Mouse (Mus musculus): ENCODE results near the gene AU040320. TPM values are rescaled to one million over a fixed set of nuclear protein-coding genes. Genes with fewer than 3 reads are reported as not detected.

Gene AU040320
- total and polyA plus RNA-seq, 3 experiments = 3.0 to 17.0 (median 15.2) TPM

DNA sequence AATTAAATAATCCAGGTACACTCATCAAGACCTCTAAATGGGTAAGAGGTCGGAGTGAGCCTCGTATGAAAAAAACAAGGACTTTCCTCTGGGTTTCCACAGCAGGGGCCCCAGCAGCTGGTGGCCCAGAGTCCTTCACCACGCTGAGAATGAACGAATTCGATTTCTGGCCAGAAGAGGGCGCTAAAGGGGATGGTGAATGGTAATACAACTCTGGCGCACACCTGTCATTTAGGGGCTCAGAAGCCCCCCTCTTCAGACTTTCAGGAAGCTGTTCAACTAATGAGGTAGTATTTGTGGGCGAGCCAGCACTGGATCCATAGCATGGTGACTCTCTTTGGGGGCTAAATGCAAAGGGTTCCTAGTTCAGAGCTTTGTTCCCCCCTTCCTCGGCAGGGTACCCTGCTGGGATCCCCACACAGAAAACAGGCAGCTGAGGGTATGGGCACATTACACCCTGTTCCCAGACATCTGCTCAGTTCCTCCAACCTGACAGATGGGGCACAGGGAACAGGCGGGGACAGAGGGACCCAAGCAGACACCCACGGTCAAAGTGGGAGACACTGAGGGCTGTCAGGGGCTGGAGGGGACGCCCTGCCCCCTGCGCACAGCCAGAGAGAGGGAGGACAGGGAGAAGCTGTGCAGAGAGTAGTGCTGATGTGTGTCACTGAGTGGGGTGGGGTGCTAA, 7.7 kb upstream of the AU040320 start:
- dilution Hi-C loops (cut with MboI; ENCODE audit: extremely low pct_ligation_motif_present, extremely low pct_unique_long_range_greater_than_20kb, low sequenced_read_pairs) = no loop called here
- Histone ChIP-seq H3K9ac (ENCODE audit: insufficient read depth, low read depth) (no peak overlapping the region), H3K36me3 (replicated peaks in 1 of 2; ENCODE audit: control insufficient read depth in 1 of 2, insufficient read depth in 1 of 2, low read length in 1 of 2) (peaks cover 57 to 74% of the 10 kb centered on the region in 2 experiments)

DNA sequence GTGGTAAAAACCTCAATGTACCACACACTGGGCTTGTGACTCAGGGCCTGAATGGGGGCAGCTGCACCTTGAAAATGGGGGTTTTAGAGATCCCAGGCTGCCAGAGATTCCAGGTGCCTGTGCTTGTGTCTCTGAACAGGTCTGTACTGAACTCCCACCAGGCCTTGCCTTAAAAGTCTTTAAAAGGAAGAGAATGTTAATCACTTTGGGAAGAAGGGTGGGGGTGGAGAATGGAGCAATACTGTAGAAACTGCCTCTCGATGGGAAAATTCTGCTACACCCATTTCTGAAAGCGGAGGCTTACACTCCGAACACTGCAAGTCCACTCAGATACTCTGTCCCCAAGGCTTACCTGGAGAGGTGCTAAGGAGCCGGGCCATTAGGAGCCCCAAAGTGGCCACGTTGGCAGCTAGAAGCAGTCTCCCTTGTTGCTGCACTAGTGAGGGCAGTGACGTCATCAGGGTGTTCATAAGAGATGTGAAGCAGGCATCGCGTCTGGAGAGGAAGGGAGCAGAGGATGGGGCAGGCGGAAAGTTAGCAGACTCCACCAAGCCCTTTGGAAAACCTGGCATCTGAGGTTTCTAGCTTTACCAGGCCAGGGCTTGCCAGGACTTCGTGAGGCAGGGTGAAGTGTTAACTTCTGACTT, 7.0 kb upstream of the AU040320 start:
- peaks cover 6 to 33% of the 10 kb centered on the region in 2 experiments for H3K4me1 ChIP-seq (ENCODE audit: control insufficient read depth in 1 of 2, insufficient read depth in 2 of 2)
- dilution Hi-C loops (cut with MboI; ENCODE audit: extremely low pct_ligation_motif_present, extremely low pct_unique_long_range_greater_than_20kb, low sequenced_read_pairs) (no loop called here), in situ Hi-C loops (cut with MboI; ENCODE audit: low pct_ligation_motif_present, low pct_unique_long_range_greater_than_20kb, low sequenced_read_pairs) (loop anchor here (5.0 kb wide), 2 partner anchors 96 to 139 kb away; partner anchors contain the start of gene 5730409E04Rik)
- H3K27me3 ChIP-seq (replicated peaks) = no peaks in the 10 kb centered on the region
- no peak overlapping the region for H3K27ac ChIP-seq (ENCODE audit: insufficient read depth, low read depth)
- peaks cover 61 to 80% of the 10 kb centered on the region in 2 experiments for H3K36me3 ChIP-seq (replicated peaks in 1 of 2; ENCODE audit: control insufficient read depth in 1 of 2, insufficient read depth in 1 of 2, low read length in 1 of 2)
- H3K4me3 ChIP-seq (replicated peaks in 1 of 3; ENCODE audit: low read depth in 2 of 3, low read length in 2 of 3, poor library complexity in 1 of 3) = no peak overlapping the region
- TF ChIP-seq HCFC1 (IDR thresholded peaks at IDR 0.05; ENCODE audit: low read depth, low read length) = no peak
- TF ChIP-seq POLR2AphosphoS2 (IDR thresholded peaks at IDR 0.05; ENCODE audit: low read depth, low read length) = no peak
- TF ChIP-seq JUN (IDR thresholded peaks at IDR 0.05; ENCODE audit: insufficient read depth, low read depth, low read length) = no peak
- no peak for TF ChIP-seq SIN3A (IDR thresholded peaks at IDR 0.05; ENCODE audit: low read length)
- no peaks in the 10 kb centered on the region for H3K9me3 ChIP-seq (replicated peaks; ENCODE audit: low read length)
- H3K4me2 ChIP-seq (ENCODE audit: insufficient read depth, low read depth, poor library complexity, severe bottlenecking) = no peak overlapping the region
- DNase-seq (ENCODE audit: extremely low read depth) = no peak
- H3K79me2 ChIP-seq (replicated peaks; ENCODE audit: control insufficient read depth, extremely low read depth, insufficient read depth, poor library complexity, severe bottlenecking) = 0 out of 2 replicates have a peak, but pooled peaks cover 4% of the 10 kb centered on the region
- H3K9ac ChIP-seq (ENCODE audit: insufficient read depth, low read depth) = no peak overlapping the region

More for the DNA sequence above, 7.7 kb upstream of the AU040320 start:
- no peaks in the 10 kb centered on the region for H3K79me2 ChIP-seq (replicated peaks; ENCODE audit: control insufficient read depth, extremely low read depth, insufficient read depth, poor library complexity, severe bottlenecking)
- in situ Hi-C loops (cut with MboI; ENCODE audit: low pct_ligation_motif_present, low pct_unique_long_range_greater_than_20kb, low sequenced_read_pairs) = loop anchor here (5.0 kb wide), 2 partner anchors 97 to 138 kb away; partner anchors contain the start of gene 5730409E04Rik
- H3K27ac ChIP-seq (ENCODE audit: insufficient read depth, low read depth) = no peak overlapping the region
- H3K27me3 ChIP-seq (replicated peaks) = no peaks in the 10 kb centered on the region
- TF ChIP-seq SMC3 (IDR thresholded peaks at IDR 0.05; ENCODE audit: low read depth, low read length) (peak; percentile 42), PAX5 (IDR thresholded peaks at IDR 0.05; ENCODE audit: low read length) (no peak), CTCF (conservative IDR thresholded peaks at IDR 0.05 in 1 of 2, IDR thresholded peaks at IDR 0.05 in 1 of 2; ENCODE audit: low read depth in 2 of 2, low read length in 2 of 2) (peak; percentile 39 to 62; a peak in 3 of 4 replicates), CHD1 (IDR thresholded peaks at IDR 0.05; ENCODE audit: low read depth, low read length) (no peak), HCFC1 (IDR thresholded peaks at IDR 0.05; ENCODE audit: low read depth, low read length) (no peak), NELFE (IDR thresholded peaks at IDR 0.05; ENCODE audit: low read depth, low read length) (no peak), JUN (IDR thresholded peaks at IDR 0.05; ENCODE audit: insufficient read depth, low read depth, low read length) (no peak), BHLHE40 (IDR thresholded peaks at IDR 0.05; ENCODE audit: low read depth, low read length) (no peak), TBP (conservative IDR thresholded peaks at IDR 0.05; ENCODE audit: low read depth, low read length) (no peak), MAZ (IDR thresholded peaks at IDR 0.05; ENCODE audit: low read depth, low read length) (no peak), MAX (IDR thresholded peaks at IDR 0.05; ENCODE audit: low read length) (no peak), NRF1 (IDR thresholded peaks at IDR 0.05; ENCODE audit: low read depth, low read length) (no peak), MEF2A (IDR thresholded peaks at IDR 0.05; ENCODE audit: borderline replicate concordance, low read depth, low read length) (0 out of 2 replicates have a peak, but pooled peaks have one; percentile 17)
- H3K9me3 ChIP-seq (replicated peaks; ENCODE audit: low read length) = no peaks in the 10 kb centered on the region
- no peak overlapping the region for H3K4me3 ChIP-seq (replicated peaks in 1 of 3; ENCODE audit: low read depth in 2 of 3, low read length in 2 of 3, poor library complexity in 1 of 3)
- DNase-seq (ENCODE audit: extremely low read depth) = peak; percentile 61
- peaks cover 6 to 28% of the 10 kb centered on the region in 2 experiments for H3K4me1 ChIP-seq (ENCODE audit: control insufficient read depth in 1 of 2, insufficient read depth in 2 of 2)
- H3K4me2 ChIP-seq (ENCODE audit: insufficient read depth, low read depth, poor library complexity, severe bottlenecking) = no peak overlapping the region
